Mouse (Mus musculus) ES-Bruce4 (cell line): ENCODE data around the gene Ufsp2. TPM values are rescaled to one million over a fixed set of nuclear protein-coding genes. Genes with fewer than 3 reads are reported as not detected.

Source experiments
- H3K27ac ChIP-seq: 2 replicates; pipeline ENCODE4 v1.5.1; 2012; ENCODE audit warnings: low read length, inconsistent platforms; ENCODE audit not compliant: insufficient read depth
- H3K27me3 ChIP-seq: 2 replicates; pipeline ENCODE4 v1.6.1; 2012; ENCODE audit warnings: mild to moderate bottlenecking, low read length, inconsistent platforms; ENCODE audit not compliant: control insufficient read depth, poor library complexity, insufficient read depth, severe bottlenecking
- H3K36me3 ChIP-seq: 2 replicates; pipeline ENCODE4 v1.6.1; 2012; ENCODE audit warnings: inconsistent platforms, mild to moderate bottlenecking, low read length, moderate library complexity; ENCODE audit not compliant: control insufficient read depth, poor library complexity, insufficient read depth, severe bottlenecking
- H3K4me1 ChIP-seq: one replicate; pipeline ENCODE4 v1.8.1; 2011; ENCODE audit warnings: low read length; ENCODE audit not compliant: control insufficient read depth, insufficient read depth
- H3K4me3 ChIP-seq: 2 replicates; pipeline ENCODE4 v1.5.1; 2011; ENCODE audit warnings: low read depth, mild to moderate bottlenecking, low read length
- H3K9ac ChIP-seq: 2 replicates; pipeline ENCODE4 v1.6.1; 2012; ENCODE audit warnings: low read depth, mild to moderate bottlenecking, inconsistent platforms; ENCODE audit not compliant: poor library complexity, severe bottlenecking
- H3K9me3 ChIP-seq: replicated peaks from 2 replicates; pipeline ENCODE4 v1.6.1; 2012; ENCODE audit warnings: mild to moderate bottlenecking, low read length, inconsistent platforms; ENCODE audit not compliant: control insufficient read depth, poor library complexity, insufficient read depth, severe bottlenecking
- CTCF ChIP-seq: IDR thresholded peaks from one replicate; pipeline ENCODE4 v1.8.1; 2011; ENCODE audit warnings: low read depth, low read length
- EP300 ChIP-seq: IDR thresholded peaks from 2 replicates; pipeline ENCODE4 v1.6.1; 2011; ENCODE audit warnings: low read depth, low read length; ENCODE audit not compliant: insufficient read depth
- POLR2A ChIP-seq: IDR thresholded peaks from one replicate; pipeline ENCODE4 v1.8.1; 2011; ENCODE audit warnings: low read length; ENCODE audit not compliant: insufficient read depth
- polyA plus RNA-seq: library from polyadenylated mRNA; stranded (reverse); fragments of >200 nt; gene quantifications from 2 replicates; pipeline ENCODE4 v1.2.4, GENCODE M21; 2011; ENCODE audit warnings: low read depth; ENCODE audit not compliant: missing spikeins, insufficient read depth, insufficient read length

Ufsp2 gene
- polyA plus RNA-seq: 49.2 and 62.4 TPM in 2 replicates

- no peaks in the 10 kb centered on the region for H3K4me1 ChIP-seq
- peaks cover 3% of the 10 kb centered on the region for H3K36me3 ChIP-seq
- peaks cover 30% of the 10 kb centered on the region for H3K9me3 ChIP-seq
- H3K4me3 ChIP-seq: peak within 1 kb of the TSS; percentile 86
- TF ChIP-seq CTCF: no peak
- no peak for TF ChIP-seq EP300
- peak; percentile 33 for TF ChIP-seq POLR2A
- no peaks in the 10 kb centered on the region for H3K27me3 ChIP-seq
- H3K9ac ChIP-seq: peak within 1 kb of the TSS; percentile 50
- no peak within 1 kb of the TSS for H3K27ac ChIP-seq
Observed at GRCm38 (mm10) chr8:45975126-45975836, at the start of gene Ufsp2, which contains the start of gene 1700029J07Rik. Gene Ufsp2 (plus strand): TSS chr8:45975528. Gene 1700029J07Rik (minus strand): TSS chr8:45975252.

- Histone ChIP-seq H3K36me3 (no peaks in the 10 kb centered on the region), H3K27ac (no peak within 1 kb of the TSS), H3K27me3 (no peaks in the 10 kb centered on the region), H3K4me1 (no peaks in the 10 kb centered on the region), H3K9ac (no peak within 1 kb of the TSS), H3K9me3 (peaks cover 21% of the 10 kb centered on the region), H3K4me3 (peak within 1 kb of the TSS; percentile 15; the same call in 1 of the 2 replicates)
- TF ChIP-seq CTCF (peak; percentile 99), POLR2A (no peak)
Observed at GRCm38 (mm10) chr8:45934582-45935014, 40.7 kb upstream of the Ufsp2 start, which contains the start of gene Ccdc110. Gene Ccdc110 (plus strand): TSS chr8:45934619.

GRCm38 (mm10) chr8:45936986-45937385 lies 38.3 kb upstream of the Ufsp2 start:
- H3K9me3 ChIP-seq: peaks cover 3% of the 10 kb centered on the region
- H3K9ac ChIP-seq: no peak overlapping the region
- no peaks in the 10 kb centered on the region for H3K36me3 ChIP-seq
- H3K4me1 ChIP-seq: no peaks in the 10 kb centered on the region
- H3K27me3 ChIP-seq: no peaks in the 10 kb centered on the region
- no peak overlapping the region for H3K27ac ChIP-seq
- no peak overlapping the region for H3K4me3 ChIP-seq
- TF ChIP-seq EP300 (no peak), CTCF (no peak), POLR2A (no peak)

- Histone ChIP-seq H3K4me1 (no peaks in the 10 kb centered on the region), H3K9me3 (peaks cover 4% of the 10 kb centered on the region)
- TF ChIP-seq EP300 (no peak), CTCF (no peak), POLR2A (no peak)
Observed at GRCm38 (mm10) chr8:45946283-45946682, 29.0 kb upstream of the Ufsp2 start.

GRCm38 (mm10) chr8:45950622-45951021 lies 24.7 kb upstream of the Ufsp2 start:
- Histone ChIP-seq H3K27ac (no peak overlapping the region), H3K36me3 (no peaks in the 10 kb centered on the region), H3K27me3 (no peaks in the 10 kb centered on the region)

More at GRCm38 (mm10) chr8:45946283-45946682, 29.0 kb upstream of the Ufsp2 start:
- Histone ChIP-seq H3K4me3 (no peak overlapping the region), H3K27ac (no peak overlapping the region), H3K27me3 (no peaks in the 10 kb centered on the region; the same call in 1 of the 2 replicates), H3K36me3 (no peaks in the 10 kb centered on the region), H3K9ac (no peak overlapping the region)

GRCm38 (mm10) chr8:45970894-45971293 lies 4.4 kb upstream of the Ufsp2 start:
- H3K9me3 ChIP-seq: peaks cover 30% of the 10 kb centered on the region
- H3K4me3 ChIP-seq: no peak overlapping the region
- no peaks in the 10 kb centered on the region for H3K27me3 ChIP-seq
- no peaks in the 10 kb centered on the region for H3K4me1 ChIP-seq
- H3K9ac ChIP-seq: no peak overlapping the region
- H3K36me3 ChIP-seq: no peaks in the 10 kb centered on the region
- no peak overlapping the region for H3K27ac ChIP-seq
- TF ChIP-seq CTCF: peak; percentile 54
- TF ChIP-seq EP300: no peak

More at GRCm38 (mm10) chr8:45950622-45951021, 24.7 kb upstream of the Ufsp2 start:
- TF ChIP-seq EP300 (no peak), CTCF (no peak), POLR2A (no peak)
- no peak overlapping the region for H3K9ac ChIP-seq
- no peak overlapping the region for H3K4me3 ChIP-seq
- no peaks in the 10 kb centered on the region; the same call in 1 of the 2 replicates for H3K9me3 ChIP-seq
- no peaks in the 10 kb centered on the region for H3K4me1 ChIP-seq
